Mouse (Mus musculus) liver, postnatal 0 days (tissue): ENCODE data around the gene Kxd1. TPM values are rescaled to one million over a fixed set of nuclear protein-coding genes. Genes with fewer than 3 reads are reported as not detected.

Source experiments
- ATAC-seq: fragments of 200-750 bp; cut with Nextera tagmentation; 2 replicates; pipeline ENCODE4 v1.8.0; 2017; ENCODE audit warnings: mild to moderate bottlenecking, moderate library complexity
- DNase-seq: peaks from one replicate; pipeline ENCODE4 v3.0.0-alpha.2; 2016
- H3K27ac ChIP-seq: fragments of 300-500 bp; sonication (generic); 2 replicates; pipeline ENCODE4 v1.5.1; 2014; ENCODE audit warnings: antibody characterized with exemption, moderate library complexity, mild to moderate bottlenecking, low read depth
- H3K27me3 ChIP-seq: fragments of 300-500 bp; sonication (generic); 2 replicates; pipeline ENCODE4 v1.6.1; 2014; ENCODE audit warnings: low read length, control low read depth, mixed read lengths; ENCODE audit not compliant: insufficient read depth
- H3K36me3 ChIP-seq: fragments of 300-500 bp; sonication (generic); replicated peaks from 2 replicates; pipeline ENCODE4 v1.6.1; 2014; ENCODE audit warnings: mild to moderate bottlenecking, control low read depth, low read length, moderate library complexity, mixed read lengths; ENCODE audit not compliant: insufficient read depth
- H3K4me1 ChIP-seq: fragments of 300-500 bp; sonication (generic); 2 replicates; pipeline ENCODE4 v1.6.1; 2014; ENCODE audit warnings: antibody characterized with exemption, mild to moderate bottlenecking, control low read depth; ENCODE audit not compliant: insufficient read depth
- H3K4me2 ChIP-seq: fragments of 300-500 bp; sonication (generic); 2 replicates; pipeline ENCODE4 v1.6.1; 2014; ENCODE audit warnings: low read depth, mild to moderate bottlenecking, low read length, moderate library complexity, mixed read lengths
- H3K4me3 ChIP-seq: fragments of 300-500 bp; sonication (generic); 2 replicates; pipeline ENCODE4 v1.5.1; 2014; ENCODE audit warnings: low read depth, low read length
- H3K9ac ChIP-seq: fragments of 300-500 bp; sonication (generic); replicated peaks from 2 replicates; pipeline ENCODE4 v1.6.1; 2014; ENCODE audit warnings: mild to moderate bottlenecking, moderate library complexity
- H3K9me3 ChIP-seq: fragments of 300-500 bp; sonication (generic); 2 replicates; pipeline ENCODE4 v1.6.1; 2016; ENCODE audit warnings: mild to moderate bottlenecking, control low read depth, low read length, mixed read lengths
- CTCF ChIP-seq: sonication (generic); IDR thresholded peaks from 2 replicates; pipeline ENCODE4 v1.5.1; 2016; ENCODE audit warnings: antibody characterized with exemption, low read depth
- EP300 ChIP-seq: IDR thresholded peaks from 2 replicates; pipeline ENCODE4 v1.6.1; 2016; ENCODE audit warnings: antibody characterized with exemption, low read depth, mild to moderate bottlenecking
- WGBS: fragments of 180-500 bp; shearing (Covaris S2); extraction: QIAGEN DNeasy Blood & Tissue Kit; methylation state at CpG from one replicate; pipeline ENCODE4 v1.1.7; 2014; ENCODE audit not compliant: insufficient replicate concordance; 5-methylcytosine and 5-hydroxymethylcytosine counted together
- polyA plus RNA-seq: library from polyadenylated mRNA; unstranded; fragments of >200 nt; fragmentation: Nextera tagmentation; extraction: Ambion mirVana; gene quantifications from 2 replicates; pipeline ENCODE4 v1.2.1, GENCODE M21; 2015

The Kxd1 gene
- polyA plus RNA-seq, 1 experiment from 2014 or later, result 43.1 TPM

GRCm38 (mm10) chr8:70488931-70489470 is 38.8 kb downstream of the Kxd1 start:
- no peak overlapping the region for H3K27ac ChIP-seq
- H3K27me3 ChIP-seq, result peaks cover 99% of the 10 kb centered on the region
- peak overlapping the region; percentile 27 for H3K4me3 ChIP-seq
- H3K4me1 ChIP-seq, result peaks cover 23% of the 10 kb centered on the region
- no peak overlapping the region for H3K9ac ChIP-seq
- H3K9me3 ChIP-seq, result no peaks in the 10 kb centered on the region
- WGBS, result 5% methylated on average over 14 of the region's 14 CpGs
- H3K4me2 ChIP-seq, result peak overlapping the region; percentile 67
- TF ChIP-seq CTCF (no peak), EP300 (no peak)
- H3K36me3 ChIP-seq, result no peaks in the 10 kb centered on the region
- DNase-seq, result no peak
- no peak for ATAC-seq

- 2% methylated on average over 47 of the region's 55 CpGs for WGBS
- peaks cover 96% of the 10 kb centered on the region for H3K27me3 ChIP-seq
- peak; percentile 39 for ATAC-seq
- H3K27ac ChIP-seq, result no peak overlapping the region
- H3K36me3 ChIP-seq, result no peaks in the 10 kb centered on the region
- TF ChIP-seq EP300 (no peak), CTCF (no peak)
- no peak overlapping the region for H3K9ac ChIP-seq
- DNase-seq, result no peak
- peak overlapping the region; percentile 39 for H3K4me3 ChIP-seq
- H3K9me3 ChIP-seq, result no peaks in the 10 kb centered on the region
- H3K4me1 ChIP-seq, result peaks cover 23% of the 10 kb centered on the region
- peak overlapping the region; percentile 67 for H3K4me2 ChIP-seq
These were observed 39.6 kb downstream of the Kxd1 start for GRCm38 (mm10) chr8:70487993-70488796.

DNA sequence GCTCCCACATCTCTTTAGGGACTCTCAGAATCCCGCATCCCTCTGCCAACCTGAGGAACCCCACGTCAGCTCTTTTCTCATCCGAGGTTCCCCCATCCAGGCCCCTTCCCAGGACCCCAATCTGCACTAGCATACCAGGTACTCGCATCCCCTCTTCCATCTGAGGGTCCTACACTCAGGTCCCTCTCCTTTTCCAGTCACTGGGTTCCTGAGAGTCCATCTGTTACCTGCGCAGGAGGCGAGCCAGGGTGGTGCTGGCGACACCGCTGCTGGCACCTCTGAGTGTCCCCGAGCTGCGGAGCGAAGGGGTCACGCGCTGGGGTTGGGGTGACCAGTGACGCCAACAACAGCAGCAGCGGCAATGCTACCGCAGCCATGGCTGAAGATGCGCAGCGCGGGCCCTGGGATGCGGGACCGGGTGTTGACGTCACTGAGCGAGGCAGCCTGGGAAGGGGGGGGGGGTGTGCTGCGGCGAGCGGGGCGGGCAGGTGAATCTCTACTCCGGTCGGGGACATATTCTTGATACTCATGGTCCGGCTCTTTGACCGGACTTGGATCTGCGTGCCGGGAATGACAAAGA is 40.7 kb downstream of the Kxd1 start, which contains the start of gene Tmem59l:
Gene Tmem59l, minus strand, starts transcription at position 418 of the 580 bp plus-strand sequence.
- DNase-seq (peak; percentile 15), ATAC-seq (no peak)
- Histone ChIP-seq H3K27ac (no peak within 1 kb of the TSS), H3K27me3 (peaks cover 92% of the 10 kb centered on the region), H3K4me3 (peak within 1 kb of the TSS; percentile 39), H3K4me2 (peak within 1 kb of the TSS; percentile 67), H3K9me3 (no peaks in the 10 kb centered on the region), H3K9ac (no peak within 1 kb of the TSS), H3K4me1 (peaks cover 18% of the 10 kb centered on the region), H3K36me3 (no peaks in the 10 kb centered on the region)
- TF ChIP-seq EP300 (no peak), CTCF (no peak)
- WGBS, result 17% methylated on average over 33 of the region's 33 CpGs

DNA sequence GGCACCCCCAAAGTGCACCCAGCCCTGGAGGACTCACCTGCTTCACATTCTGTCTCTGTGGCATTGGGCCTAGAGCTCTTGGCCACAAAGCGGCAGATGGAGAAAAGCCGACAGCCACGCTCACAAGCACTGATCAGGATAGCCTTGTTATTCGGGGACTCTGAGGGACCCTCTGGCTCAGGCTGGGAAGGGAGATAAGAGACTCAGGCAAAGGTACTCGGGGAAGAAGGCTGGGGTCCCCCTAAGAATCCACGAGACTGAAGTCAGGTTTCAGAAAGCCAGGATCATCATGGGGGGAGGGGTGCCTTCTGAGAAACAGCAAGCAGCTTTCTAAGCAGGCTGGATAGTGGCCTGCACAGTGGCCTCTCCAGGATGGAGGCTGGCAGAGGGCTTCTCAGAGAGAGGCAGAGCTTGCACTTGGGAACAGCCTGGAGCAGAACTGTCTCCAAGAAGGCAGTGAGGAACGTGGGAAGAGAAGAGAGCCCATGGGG is 41.5 kb downstream of the Kxd1 start:
- peaks cover 89% of the 10 kb centered on the region for H3K27me3 ChIP-seq
- WGBS, result 52% methylated on average over 7 of the region's 7 CpGs
- no peak overlapping the region for H3K4me3 ChIP-seq
- no peaks in the 10 kb centered on the region for H3K36me3 ChIP-seq
- no peak for DNase-seq
- H3K9ac ChIP-seq, result no peak overlapping the region
- no peak for TF ChIP-seq CTCF
- no peak for TF ChIP-seq EP300
- no peaks in the 10 kb centered on the region for H3K9me3 ChIP-seq
- H3K27ac ChIP-seq, result no peak overlapping the region
- no peak overlapping the region for H3K4me2 ChIP-seq
- ATAC-seq, result no peak
- peaks cover 18% of the 10 kb centered on the region for H3K4me1 ChIP-seq

GRCm38 (mm10) chr8:70482943-70483342 is 44.8 kb downstream of the Kxd1 start:
- Histone ChIP-seq H3K9me3 (no peaks in the 10 kb centered on the region), H3K27ac (no peak overlapping the region), H3K36me3 (no peaks in the 10 kb centered on the region), H3K4me2 (no peak overlapping the region), H3K4me1 (peaks cover 2% of the 10 kb centered on the region), H3K27me3 (peaks cover 62% of the 10 kb centered on the region), H3K9ac (no peak overlapping the region), H3K4me3 (no peak overlapping the region)
- no peak for DNase-seq
- no peak for ATAC-seq
- TF ChIP-seq CTCF (no peak), EP300 (no peak)
- 63% methylated on average over 2 of the region's 2 CpGs for WGBS

DNA sequence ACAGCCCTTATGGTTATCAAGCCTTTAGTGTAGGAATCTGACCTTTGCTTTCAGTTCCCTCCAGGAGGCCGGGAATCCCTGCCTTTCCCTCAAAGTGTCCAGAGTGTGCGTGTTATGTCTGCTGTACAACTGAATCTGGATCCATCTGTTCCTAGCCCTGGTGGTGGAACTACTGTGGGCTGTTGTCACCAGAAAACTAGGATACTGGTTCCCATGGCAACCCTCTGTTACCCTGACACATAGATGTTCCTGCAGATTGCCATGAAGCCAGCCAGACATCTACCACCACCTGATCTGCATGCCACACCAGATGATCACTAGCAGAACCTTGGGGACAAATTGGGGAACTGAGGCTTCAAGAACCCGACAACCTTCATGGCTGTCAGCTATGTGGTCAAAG is 45.8 kb downstream of the Kxd1 start:
- H3K27me3 ChIP-seq, result peaks cover 51% of the 10 kb centered on the region
- no peak overlapping the region for H3K27ac ChIP-seq
- H3K9ac ChIP-seq, result no peak overlapping the region
- no peaks in the 10 kb centered on the region for H3K9me3 ChIP-seq
- H3K4me2 ChIP-seq, result no peak overlapping the region
- DNase-seq (no peak), ATAC-seq (no peak)
- no peak for TF ChIP-seq EP300
- no peak for TF ChIP-seq CTCF
- H3K4me1 ChIP-seq, result peaks cover 10% of the 10 kb centered on the region
- 62% methylated on average over 3 of the region's 3 CpGs for WGBS
- no peaks in the 10 kb centered on the region for H3K36me3 ChIP-seq
- H3K4me3 ChIP-seq, result no peak overlapping the region
